Mouse (Mus musculus) stomach, embryonic 14.5 days (tissue): ENCODE measurements around the gene Tnk2. TPM values are rescaled to one million over a fixed set of nuclear protein-coding genes. Genes with fewer than 3 reads are reported as not detected.

ENCODE experiments used
- ATAC-seq: fragments of 200-750 bp; cut with Nextera tagmentation; 2 replicates; pipeline ENCODE4 v1.8.0; 2017; ENCODE audit warnings: low read depth, moderate TSS enrichment; ENCODE audit not compliant: insufficient number of reproducible peaks, insufficient read depth, low FRiP score
- H3K27ac ChIP-seq: fragments of 300-500 bp; sonication (generic); 2 replicates; pipeline ENCODE4 v1.5.1; 2014; ENCODE audit warnings: mild to moderate bottlenecking, low read length, moderate library complexity, mixed read lengths
- H3K27me3 ChIP-seq: fragments of 300-500 bp; sonication (generic); 2 replicates; pipeline ENCODE4 v1.6.1; 2014; ENCODE audit warnings: low read length, control low read depth, mixed read lengths; ENCODE audit not compliant: control insufficient read depth, insufficient read depth
- H3K36me3 ChIP-seq: fragments of 300-500 bp; sonication (generic); 2 replicates; pipeline ENCODE4 v1.6.1; 2014; ENCODE audit warnings: mild to moderate bottlenecking, control low read depth, low read length, moderate library complexity, mixed read lengths; ENCODE audit not compliant: control insufficient read depth, insufficient read depth
- H3K4me1 ChIP-seq: fragments of 300-500 bp; sonication (generic); 2 replicates; pipeline ENCODE4 v1.6.1; 2014; ENCODE audit warnings: low read length, control low read depth, mixed read lengths; ENCODE audit not compliant: control insufficient read depth, insufficient read depth
- H3K4me2 ChIP-seq: fragments of 300-500 bp; sonication (generic); replicated peaks from 2 replicates; pipeline ENCODE4 v1.6.1; 2014; ENCODE audit warnings: low read depth, low read length, control low read depth
- H3K4me3 ChIP-seq: fragments of 300-500 bp; sonication (generic); 2 replicates; pipeline ENCODE4 v1.5.1; 2014; ENCODE audit warnings: low read depth, low read length, control low read depth
- H3K9ac ChIP-seq: fragments of 300-500 bp; sonication (generic); replicated peaks from 2 replicates; pipeline ENCODE4 v1.6.1; 2014; ENCODE audit warnings: low read depth, mild to moderate bottlenecking, control low read depth, low read length, moderate library complexity, mixed read lengths
- H3K9me3 ChIP-seq: fragments of 300-500 bp; sonication (generic); 2 replicates; pipeline ENCODE4 v1.6.1; 2016; ENCODE audit warnings: low read depth, low read length, control low read depth; ENCODE audit not compliant: control insufficient read depth
- WGBS: fragments of 180-500 bp; shearing (Covaris S2); extraction: QIAGEN DNeasy Blood & Tissue Kit; methylation state at CpG from one replicate; pipeline ENCODE4 v1.1.7; 2014; 5-methylcytosine and 5-hydroxymethylcytosine counted together
- polyA plus RNA-seq: library from polyadenylated mRNA; unstranded; fragments of >200 nt; fragmentation: Nextera tagmentation; extraction: Ambion mirVana; gene quantifications from 2 replicates; pipeline ENCODE4 v1.2.1, GENCODE M21; 2014

The Tnk2 gene
- polyA plus RNA-seq, 1 experiment from 2014 or later = 17.1 TPM

- Histone ChIP-seq H3K4me1 (peaks cover 14% of the 10 kb centered on the region), H3K36me3 (peaks cover 39% of the 10 kb centered on the region), H3K9ac (no peak overlapping the region), H3K27me3 (no peaks in the 10 kb centered on the region), H3K9me3 (no peaks in the 10 kb centered on the region), H3K27ac (no peak overlapping the region), H3K4me3 (no peak overlapping the region), H3K4me2 (no peak overlapping the region)
- WGBS = 85% methylated on average over 13 of the region's 13 CpGs
- no peak for ATAC-seq
Measured at GRCm38 (mm10) chr16:32671206-32671887, 27.7 kb downstream of the Tnk2 start.

- Histone ChIP-seq H3K4me3 (no peak overlapping the region), H3K9me3 (no peaks in the 10 kb centered on the region), H3K9ac (no peak overlapping the region), H3K36me3 (peaks cover 45% of the 10 kb centered on the region), H3K4me2 (no peak overlapping the region), H3K27me3 (no peaks in the 10 kb centered on the region), H3K27ac (no peak overlapping the region), H3K4me1 (peaks cover 8% of the 10 kb centered on the region)
- no peak for ATAC-seq
- WGBS = 88% methylated on average over 7 of the region's 7 CpGs
Measured at GRCm38 (mm10) chr16:32672250-32672649, 28.6 kb downstream of the Tnk2 start.

GRCm38 (mm10) chr16:32672861-32673560, 29.3 kb downstream of the Tnk2 start:
- H3K27me3 ChIP-seq = no peaks in the 10 kb centered on the region
- ATAC-seq = no peak
- no peaks in the 10 kb centered on the region for H3K9me3 ChIP-seq
- peaks cover 48% of the 10 kb centered on the region for H3K36me3 ChIP-seq
- H3K9ac ChIP-seq = no peak overlapping the region
- 72% methylated on average over 13 of the region's 13 CpGs for whole genome bisulfite sequencing
- H3K4me2 ChIP-seq = no peak overlapping the region
- peaks cover under 1% of the 10 kb centered on the region; the same call in 1 of the 2 replicates for H3K4me1 ChIP-seq
- H3K4me3 ChIP-seq = no peak overlapping the region
- no peak overlapping the region for H3K27ac ChIP-seq

GRCm38 (mm10) chr16:32674121-32674740, 30.6 kb downstream of the Tnk2 start:
- Histone ChIP-seq H3K4me1 (no peaks in the 10 kb centered on the region), H3K4me2 (no peak overlapping the region), H3K27me3 (no peaks in the 10 kb centered on the region), H3K36me3 (peaks cover 57% of the 10 kb centered on the region), H3K4me3 (no peak overlapping the region), H3K27ac (peak overlapping the region; percentile 2; the same call in 1 of the 2 replicates), H3K9me3 (no peaks in the 10 kb centered on the region), H3K9ac (no peak overlapping the region)
- WGBS = 84% methylated on average over 17 of the region's 17 CpGs
- ATAC-seq = no peak

- Histone ChIP-seq H3K4me2 (no peak overlapping the region), H3K4me3 (no peak overlapping the region), H3K9me3 (no peaks in the 10 kb centered on the region), H3K27me3 (no peaks in the 10 kb centered on the region), H3K27ac (peak overlapping the region; percentile 58; the same call in 1 of the 2 replicates), H3K9ac (no peak overlapping the region), H3K36me3 (peaks cover 63% of the 10 kb centered on the region), H3K4me1 (no peaks in the 10 kb centered on the region)
- ATAC-seq = peak; percentile 60
- WGBS = 76% methylated on average over 10 of the region's 10 CpGs
Measured at GRCm38 (mm10) chr16:32677040-32677700, 33.5 kb downstream of the Tnk2 start.

GRCm38 (mm10) chr16:32677903-32678302, 34.2 kb downstream of the Tnk2 start:
- H3K27ac ChIP-seq = no peak overlapping the region
- H3K4me1 ChIP-seq = no peaks in the 10 kb centered on the region
- no peak overlapping the region for H3K4me3 ChIP-seq
- peaks cover 63% of the 10 kb centered on the region for H3K36me3 ChIP-seq
- no peak overlapping the region for H3K4me2 ChIP-seq
- 67% methylated on average over 14 of the region's 14 CpGs for WGBS
- ATAC-seq = no peak
- H3K9ac ChIP-seq = no peak overlapping the region
- no peaks in the 10 kb centered on the region for H3K27me3 ChIP-seq
- no peaks in the 10 kb centered on the region for H3K9me3 ChIP-seq

- Histone ChIP-seq H3K9ac (no peak overlapping the region), H3K36me3 (peaks cover 67% of the 10 kb centered on the region), H3K4me1 (no peaks in the 10 kb centered on the region), H3K27me3 (no peaks in the 10 kb centered on the region), H3K9me3 (no peaks in the 10 kb centered on the region), H3K4me2 (no peak overlapping the region), H3K4me3 (no peak overlapping the region), H3K27ac (no peak overlapping the region)
- WGBS = 77% methylated on average over 14 of the region's 14 CpGs
- ATAC-seq = no peak
Measured at GRCm38 (mm10) chr16:32678812-32679211, 35.1 kb downstream of the Tnk2 start.

GRCm38 (mm10) chr16:32679976-32680375, 36.3 kb downstream of the Tnk2 start:
- Histone ChIP-seq H3K27me3 (no peaks in the 10 kb centered on the region), H3K9ac (no peak overlapping the region), H3K4me3 (no peak overlapping the region), H3K9me3 (no peaks in the 10 kb centered on the region), H3K27ac (no peak overlapping the region), H3K4me1 (no peaks in the 10 kb centered on the region), H3K36me3 (peaks cover 63% of the 10 kb centered on the region), H3K4me2 (no peak overlapping the region)
- ATAC-seq = no peak
- 91% methylated on average over 16 of the region's 16 CpGs for WGBS
